ENCODE assay signal across 15 mouse cellular contexts in the genomic region with DNA sequence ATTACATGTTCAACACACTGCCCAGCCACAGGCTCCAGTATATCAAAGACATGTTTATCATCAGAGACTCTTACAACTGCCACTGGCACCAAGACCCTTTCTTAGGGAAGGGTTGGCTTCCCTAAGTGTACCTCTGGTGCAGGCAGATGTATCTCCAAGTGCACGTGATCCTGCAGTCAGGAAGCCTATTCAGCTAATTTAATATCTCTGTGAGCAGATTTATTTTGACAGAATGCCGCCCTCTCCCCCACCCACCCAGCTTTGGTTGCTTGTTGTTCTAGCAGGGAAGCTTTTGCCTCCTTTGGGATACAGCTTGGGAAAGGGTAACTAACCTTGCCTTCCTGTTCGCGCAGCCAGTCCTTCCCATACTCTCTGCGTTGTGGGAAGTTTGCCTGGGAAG.
"Had no signal": no experiment of that assay in that cellular context is flagged by ENCODE, and none has a peak within 500 bp of the region (broad histone marks: within the 10 kb centered on the region; RNA-seq: fewer than 3 reads in every experiment).

No protein-coding gene starts in this region.

- H3K27me3 ChIP-seq: kidney, embryonic 15.5 days; liver, embryonic 12.5 days; midbrain, embryonic 15.5 days; neural tube, embryonic 12.5 days had no signal

- DNase-seq: kidney, adult 2 months; kidney, postnatal 14 days; lung, embryonic 14.5 days; lung, postnatal 10 days; lung, postnatal 4 days; right cerebral cortex, postnatal 14 days; thymus, postnatal 4 days had no signal

- H3K4me2 ChIP-seq: kidney, embryonic 15.5 days; liver, embryonic 12.5 days; lung, embryonic 14.5 days; midbrain, embryonic 11.5 days; midbrain, embryonic 15.5 days; neural tube, embryonic 12.5 days had no signal

- H3K36me3 ChIP-seq: kidney, embryonic 15.5 days; limb, embryonic 10.5 days; liver, embryonic 12.5 days; midbrain, embryonic 15.5 days; neural tube, embryonic 12.5 days had no signal

- ATAC-seq: intestine, embryonic 16.5 days; liver, embryonic 12.5 days; midbrain, embryonic 15.5 days had no signal

- H3K9ac ChIP-seq: kidney, embryonic 15.5 days; liver, embryonic 12.5 days; lung, embryonic 14.5 days; midbrain, embryonic 15.5 days; neural tube, embryonic 12.5 days had no signal

- H3K4me3 ChIP-seq: kidney, embryonic 15.5 days; left cerebral cortex, adult 2 months; limb, embryonic 10.5 days; liver, embryonic 12.5 days; midbrain, embryonic 15.5 days; neural tube, embryonic 12.5 days had no signal

- H3K4me1 ChIP-seq: kidney, embryonic 15.5 days; limb, embryonic 10.5 days; liver, embryonic 12.5 days; midbrain, embryonic 15.5 days; neural tube, embryonic 12.5 days had no signal

- H3K9me3 ChIP-seq: kidney, embryonic 15.5 days; limb, embryonic 10.5 days; liver, embryonic 12.5 days; midbrain, embryonic 15.5 days; neural tube, embryonic 12.5 days had no signal

- H3K27ac ChIP-seq: kidney, embryonic 15.5 days; left cerebral cortex, adult 2 months; limb, embryonic 10.5 days; liver, embryonic 12.5 days; midbrain, embryonic 15.5 days; neural tube, embryonic 12.5 days had no signal
